Mouse (Mus musculus): ENCODE measurements around the gene Akr7a5. TPM values are rescaled to one million over a fixed set of nuclear protein-coding genes. Genes with fewer than 3 reads are reported as not detected.

Akr7a5 gene
- total RNA-seq, 1 experiment = 24.7 TPM

DNA sequence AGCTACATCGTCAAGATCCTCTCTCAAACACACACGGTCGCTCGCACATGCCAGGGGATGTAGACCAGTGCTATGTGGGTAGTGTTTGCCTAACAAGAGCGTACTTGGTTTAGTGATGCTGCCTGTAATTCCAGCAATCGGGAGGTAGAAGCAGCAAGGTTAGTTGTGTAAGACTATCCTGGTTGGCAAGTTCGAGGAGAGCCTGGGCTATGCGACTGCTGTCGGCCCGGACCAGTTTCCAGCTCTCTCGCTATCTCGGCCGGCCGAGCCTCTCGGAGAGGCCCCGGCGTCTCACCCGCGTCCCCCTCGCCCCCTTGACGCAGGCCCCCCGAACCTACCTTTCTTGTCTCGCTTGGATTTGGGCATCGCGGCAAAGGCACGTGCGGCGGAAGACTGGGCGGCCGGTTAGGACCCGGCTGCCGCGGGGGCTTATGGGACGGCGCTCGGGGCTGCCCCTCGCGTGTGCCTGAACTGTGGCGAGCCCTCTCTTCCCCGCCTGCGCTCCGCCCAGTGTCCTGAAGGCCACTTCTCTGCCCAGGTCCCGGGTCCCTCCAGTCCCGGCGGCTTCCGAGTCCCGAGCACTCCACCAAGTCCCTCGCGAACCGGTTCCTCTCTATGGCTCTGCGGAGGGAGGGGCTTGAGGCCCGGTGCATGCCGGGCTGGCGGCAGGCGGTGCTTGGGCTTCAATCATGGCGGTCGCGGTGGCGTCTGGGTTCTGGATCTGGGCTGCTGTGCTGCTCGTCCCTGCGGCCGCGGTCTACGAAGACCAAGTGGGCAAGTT lies 41.6 kb downstream of the Akr7a5 start, which contains the start of the genes Mrto4, Emc1 and Ubr4:
Gene Mrto4 (minus strand): TSS at position 646 of the 781 bp plus-strand sequence.
Gene Emc1 (plus strand): TSS at position 657 of the 781 bp plus-strand sequence.
Gene Ubr4 (plus strand): TSS at position 679 of the 781 bp plus-strand sequence.
- H3K36me3 ChIP-seq (ENCODE audit: control insufficient read depth, insufficient read depth, low read length, poor library complexity, severe bottlenecking) = peaks cover 36% of the 10 kb centered on the region
- H3K27ac ChIP-seq (ENCODE audit: insufficient read depth, low read depth, low read length, poor library complexity, severe bottlenecking) = peak within 1 kb of the TSS; percentile 58
- H3K4me1 ChIP-seq (ENCODE audit: control insufficient read depth in 2 of 2, insufficient read depth in 2 of 2, low read length in 2 of 2, poor library complexity in 1 of 2) = peaks cover 2 to 15% of the 10 kb centered on the region in 2 experiments; a peak in 2 of 4 replicates
- DNase-seq (ENCODE audit: low read depth, low spot score) = no peak
- in situ Hi-C loops (cut with MboI; ENCODE audit: low sequenced_read_pairs in 2 of 2, unreplicated experiment in 2 of 2) = no loop called here
- H3K9me3 ChIP-seq (ENCODE audit: control insufficient read depth, insufficient read depth, low read depth, low read length) = no peaks in the 10 kb centered on the region
- H3K4me3 ChIP-seq (ENCODE audit: insufficient read depth in 1 of 2, low read depth in 1 of 2, low read length in 2 of 2, poor library complexity in 1 of 2, severe bottlenecking in 1 of 2) = peak within 1 kb of the TSS; percentile 88 to 100
- H3K9ac ChIP-seq (ENCODE audit: insufficient read depth, low read depth, low read length, poor library complexity, severe bottlenecking) = peak within 1 kb of the TSS; percentile 93
- no peak for TF ChIP-seq ZNF384 (IDR thresholded peaks at IDR 0.05; ENCODE audit: low read depth, low read length)
- TF ChIP-seq HCFC1 (IDR thresholded peaks at IDR 0.05; ENCODE audit: borderline replicate concordance, insufficient read depth, low read length) = peak; percentile 64; the same call in 1 of the 2 replicates
- TF ChIP-seq CHD2 (IDR thresholded peaks at IDR 0.05; ENCODE audit: low read depth, low read length) = no peak

DNA sequence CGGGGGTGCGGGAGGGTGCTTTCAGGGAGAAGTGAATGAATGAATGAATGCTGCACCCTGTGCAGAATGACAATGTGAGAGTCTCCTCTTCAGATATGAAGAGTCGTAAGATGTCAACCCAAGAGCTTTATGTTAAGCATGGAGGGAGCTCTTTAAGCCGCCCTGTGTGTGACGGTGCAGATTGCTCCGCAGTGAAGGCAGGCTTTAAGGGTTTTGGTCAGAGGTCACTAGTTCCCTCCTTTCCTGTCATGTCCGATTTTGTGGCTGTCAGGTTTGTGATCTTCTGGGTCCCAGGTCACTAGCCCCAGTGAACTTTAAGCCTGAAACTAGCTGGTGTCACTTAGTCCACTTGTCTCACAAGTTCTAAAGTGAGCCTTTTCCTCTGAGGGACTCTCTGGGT lies 42.3 kb downstream of the Akr7a5 start:
- TF ChIP-seq CHD2 (IDR thresholded peaks at IDR 0.05; ENCODE audit: low read depth, low read length) (no peak), HCFC1 (IDR thresholded peaks at IDR 0.05; ENCODE audit: borderline replicate concordance, insufficient read depth, low read length) (no peak), ZNF384 (IDR thresholded peaks at IDR 0.05; ENCODE audit: low read depth, low read length) (no peak), MAFK (IDR thresholded peaks at IDR 0.05; ENCODE audit: insufficient read depth, low read depth, low read length) (no peak), ZC3H11A (IDR thresholded peaks at IDR 0.05; ENCODE audit: borderline replicate concordance, low read depth, low read length) (no peak)
- Histone ChIP-seq H3K27ac (ENCODE audit: insufficient read depth, low read depth, low read length, poor library complexity, severe bottlenecking) (no peak overlapping the region), H3K36me3 (ENCODE audit: control insufficient read depth, insufficient read depth, low read length, poor library complexity, severe bottlenecking) (peaks cover 38% of the 10 kb centered on the region)

DNA sequence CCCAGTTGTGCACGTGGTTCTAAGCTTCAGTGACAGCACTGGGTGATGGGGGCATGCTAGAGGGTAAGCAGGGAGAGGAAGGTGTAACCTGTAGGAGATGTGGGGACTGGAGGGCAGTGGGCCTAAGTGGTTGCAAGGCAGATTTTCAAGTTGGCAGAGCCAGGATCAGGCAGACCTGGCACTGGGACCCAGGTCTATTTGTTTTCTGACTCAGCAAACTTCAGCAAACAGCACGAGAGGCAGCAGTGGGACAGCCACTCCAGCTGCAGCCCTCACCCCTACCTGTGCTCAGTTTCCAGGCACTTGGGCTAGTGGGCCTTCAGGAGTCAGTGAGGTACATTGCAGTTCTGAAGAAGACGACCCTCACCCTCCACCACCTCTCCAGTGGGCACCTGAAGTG lies 46.7 kb downstream of the Akr7a5 start:
- Histone ChIP-seq H3K4me1 (ENCODE audit: control insufficient read depth in 2 of 2, insufficient read depth in 2 of 2, low read length in 2 of 2, poor library complexity in 1 of 2) (peaks cover 0 to 6% of the 10 kb centered on the region in 2 experiments; a peak in 2 of 4 replicates), H3K4me3 (ENCODE audit: insufficient read depth in 1 of 2, low read depth in 1 of 2, low read length in 2 of 2, poor library complexity in 1 of 2, severe bottlenecking in 1 of 2) (no peak overlapping the region), H3K9ac (ENCODE audit: insufficient read depth, low read depth, low read length, poor library complexity, severe bottlenecking) (no peak overlapping the region), H3K9me3 (ENCODE audit: control insufficient read depth, insufficient read depth, low read depth, low read length) (no peaks in the 10 kb centered on the region), H3K27ac (ENCODE audit: insufficient read depth, low read depth, low read length, poor library complexity, severe bottlenecking) (no peak overlapping the region), H3K36me3 (ENCODE audit: control insufficient read depth, insufficient read depth, low read length, poor library complexity, severe bottlenecking) (peaks cover 46% of the 10 kb centered on the region)
- DNase-seq (ENCODE audit: low read depth, low spot score) = no peak
- in situ Hi-C loops (cut with MboI; ENCODE audit: low sequenced_read_pairs in 2 of 2, unreplicated experiment in 2 of 2) = no loop called here
- no peak for TF ChIP-seq MAFK (IDR thresholded peaks at IDR 0.05; ENCODE audit: insufficient read depth, low read depth, low read length)
- no peak for TF ChIP-seq HCFC1 (IDR thresholded peaks at IDR 0.05; ENCODE audit: borderline replicate concordance, insufficient read depth, low read length)
- TF ChIP-seq CHD2 (IDR thresholded peaks at IDR 0.05; ENCODE audit: low read depth, low read length) = no peak
- TF ChIP-seq ZNF384 (IDR thresholded peaks at IDR 0.05; ENCODE audit: low read depth, low read length) = no peak

More for the DNA sequence above, 42.3 kb downstream of the Akr7a5 start:
- Histone ChIP-seq H3K9me3 (ENCODE audit: control insufficient read depth, insufficient read depth, low read depth, low read length) (no peaks in the 10 kb centered on the region), H3K4me3 (ENCODE audit: insufficient read depth in 1 of 2, low read depth in 1 of 2, low read length in 2 of 2, poor library complexity in 1 of 2, severe bottlenecking in 1 of 2) (peak overlapping the region; percentile 88 to 100), H3K4me1 (ENCODE audit: control insufficient read depth in 2 of 2, insufficient read depth in 2 of 2, low read length in 2 of 2, poor library complexity in 1 of 2) (peaks cover 2 to 12% of the 10 kb centered on the region in 2 experiments; a peak in 2 of 4 replicates), H3K9ac (ENCODE audit: insufficient read depth, low read depth, low read length, poor library complexity, severe bottlenecking) (peak overlapping the region; percentile 93)
- no peak for DNase-seq (ENCODE audit: low read depth, low spot score)
- in situ Hi-C loops (cut with MboI; ENCODE audit: low sequenced_read_pairs in 2 of 2, unreplicated experiment in 2 of 2) = no loop called here

DNA sequence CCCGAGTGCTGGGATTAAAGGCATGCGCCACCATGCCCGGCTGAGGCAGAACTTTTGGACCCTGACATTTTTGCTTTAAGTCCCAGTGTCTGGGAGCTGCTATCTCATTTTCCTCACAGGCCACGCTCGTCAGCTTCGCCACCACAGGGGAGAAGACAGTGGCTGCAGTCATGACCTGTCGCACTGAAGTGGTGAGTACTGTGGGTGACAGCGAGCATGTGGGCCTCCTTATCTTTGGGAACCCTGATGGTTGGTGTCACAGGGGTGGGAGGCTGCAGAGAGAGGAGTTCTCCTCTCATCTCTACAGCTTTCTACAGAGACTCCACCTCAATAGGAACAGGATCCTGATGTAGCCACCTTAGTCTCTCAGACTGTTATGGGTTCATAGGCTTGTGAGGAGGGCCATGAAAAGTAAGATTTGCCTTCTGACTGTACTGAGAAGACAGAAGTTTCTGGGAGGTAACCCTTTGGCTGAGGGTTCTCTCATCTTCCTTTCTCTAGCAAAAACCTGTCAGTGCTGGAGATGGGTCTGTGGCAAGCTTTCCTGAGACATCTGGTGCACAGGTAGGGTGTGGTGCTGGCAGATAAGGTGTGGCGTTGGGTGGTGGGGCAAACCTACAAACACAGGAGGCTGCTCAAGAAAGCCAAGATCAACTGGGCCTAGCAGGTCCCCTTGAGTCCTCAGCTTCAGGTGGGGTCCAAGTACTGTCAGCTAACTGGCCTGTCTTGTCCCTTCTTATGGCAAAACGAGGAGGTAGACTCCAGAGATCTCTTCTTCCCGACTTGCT lies 50.4 kb downstream of the Akr7a5 start:
- H3K36me3 ChIP-seq (ENCODE audit: control insufficient read depth, insufficient read depth, low read length, poor library complexity, severe bottlenecking) = peaks cover 75% of the 10 kb centered on the region
- H3K9me3 ChIP-seq (ENCODE audit: control insufficient read depth, insufficient read depth, low read depth, low read length) = no peaks in the 10 kb centered on the region
- H3K4me3 ChIP-seq (ENCODE audit: insufficient read depth in 1 of 2, low read depth in 1 of 2, low read length in 2 of 2, poor library complexity in 1 of 2, severe bottlenecking in 1 of 2) = no peak overlapping the region
- no peak overlapping the region for H3K9ac ChIP-seq (ENCODE audit: insufficient read depth, low read depth, low read length, poor library complexity, severe bottlenecking)
- no peaks in the 10 kb centered on the region for H3K4me1 ChIP-seq (ENCODE audit: control insufficient read depth in 2 of 2, insufficient read depth in 2 of 2, low read length in 2 of 2, poor library complexity in 1 of 2)
- no peak for TF ChIP-seq MAFK (IDR thresholded peaks at IDR 0.05; ENCODE audit: insufficient read depth, low read depth, low read length)
- TF ChIP-seq CHD2 (IDR thresholded peaks at IDR 0.05; ENCODE audit: low read depth, low read length) = no peak
- no peak for TF ChIP-seq ZNF384 (IDR thresholded peaks at IDR 0.05; ENCODE audit: low read depth, low read length)
- TF ChIP-seq HCFC1 (IDR thresholded peaks at IDR 0.05; ENCODE audit: borderline replicate concordance, insufficient read depth, low read length) = no peak
- H3K27ac ChIP-seq (ENCODE audit: insufficient read depth, low read depth, low read length, poor library complexity, severe bottlenecking) = no peak overlapping the region
- in situ Hi-C loops (cut with MboI; ENCODE audit: low sequenced_read_pairs in 2 of 2, unreplicated experiment in 2 of 2) = no loop called here
- no peak for DNase-seq (ENCODE audit: low read depth, low spot score)

Data from ES-E14 (cell line).